Comparison of ENCODE assay signal across 11 mouse cellular contexts in genomic region chr2:57614587-57614991, GRCm38 (mm10).
DNase-seq lines count a peak whose midpoint lies in the region; ATAC-seq and TF ChIP-seq lines count a peak whose summit lies in the region.
"Had no signal": no experiment of that assay in that cellular context is flagged by ENCODE, and none has a peak within 500 bp of the region (broad histone marks: within the 10 kb centered on the region; RNA-seq: fewer than 3 reads in every experiment).

No protein-coding gene starts in this region.

- H3K4me1 ChIP-seq in stomach, embryonic 16.5 days (ENCODE audit: control insufficient read depth, insufficient read depth, low read length), result peaks cover 2% of the 10 kb centered on the region; the same call in 1 of the 2 replicates
- no peaks in the 10 kb centered on the region for H3K4me1 ChIP-seq in stomach, postnatal 0 days (replicated peaks; ENCODE audit: control insufficient read depth, insufficient read depth)
- H3K4me1 ChIP-seq in forebrain, postnatal 0 days (ENCODE audit: insufficient read depth), result 0 out of 2 replicates have a peak, but pooled peaks cover 5% of the 10 kb centered on the region
- peaks cover 28% of the 10 kb centered on the region for H3K4me1 ChIP-seq in midbrain, embryonic 13.5 days (replicated peaks)
- H3K4me1 ChIP-seq in intestine, postnatal 0 days (replicated peaks; ENCODE audit: control insufficient read depth, insufficient read depth, low read length), result no peaks in the 10 kb centered on the region
- H3K4me1 ChIP-seq: liver, embryonic 15.5 days had no signal

- 60% methylated on average over 12 of the region's 12 CpGs for WGBS in stomach, embryonic 16.5 days
- 52% methylated on average over 12 of the region's 12 CpGs for WGBS in stomach, postnatal 0 days
- 16% methylated on average over 12 of the region's 12 CpGs for WGBS in forebrain, postnatal 0 days
- 22% methylated on average over 12 of the region's 12 CpGs for WGBS in midbrain, embryonic 13.5 days
- 73% methylated on average over 12 of the region's 12 CpGs for WGBS in intestine, postnatal 0 days

- no peaks in the 10 kb centered on the region for H3K36me3 ChIP-seq in stomach, embryonic 16.5 days (ENCODE audit: control insufficient read depth, insufficient read depth, low read length)
- no peaks in the 10 kb centered on the region for H3K36me3 ChIP-seq in stomach, postnatal 0 days (ENCODE audit: control insufficient read depth, insufficient read depth, low read length)
- no peaks in the 10 kb centered on the region for H3K36me3 ChIP-seq in forebrain, postnatal 0 days (ENCODE audit: insufficient read depth)
- H3K36me3 ChIP-seq in midbrain, embryonic 13.5 days, result no peaks in the 10 kb centered on the region
- no peaks in the 10 kb centered on the region for H3K36me3 ChIP-seq in intestine, postnatal 0 days (ENCODE audit: control insufficient read depth, insufficient read depth)
- H3K36me3 ChIP-seq: embryonic facial prominence, embryonic 12.5 days; liver, embryonic 15.5 days had no signal

- no peak for TF ChIP-seq EP300 in stomach, postnatal 0 days (optimal IDR thresholded peaks at IDR 0.05)

- H3K27ac ChIP-seq in stomach, embryonic 16.5 days (ENCODE audit: low read length), result no peak overlapping the region
- H3K27ac ChIP-seq in stomach, postnatal 0 days (replicated peaks), result no peak overlapping the region
- no peak overlapping the region for H3K27ac ChIP-seq in forebrain, postnatal 0 days (ENCODE audit: low read depth, low read length)
- peak overlapping the region; percentile 52 for H3K27ac ChIP-seq in midbrain, embryonic 13.5 days
- H3K27ac ChIP-seq in intestine, postnatal 0 days (ENCODE audit: low read depth, low read length), result no peak overlapping the region
- H3K27ac ChIP-seq: embryonic facial prominence, embryonic 12.5 days; liver, embryonic 15.5 days had no signal

- DNase-seq in stomach, postnatal 0 days (ENCODE audit: low spot score), result no peak
- peak; percentile 65 for DNase-seq in forebrain, postnatal 0 days
- no peak for DNase-seq in spleen, postnatal 10 days (ENCODE audit: low spot score in 2 of 2)
- DNase-seq in heart, adult 9 months (ENCODE audit: low spot score in 2 of 2), result no peak
- DNase-seq: right cerebral cortex, postnatal 14 days; thymus, adult 18-20 months had no signal

- H3K4me2 ChIP-seq in stomach, embryonic 16.5 days (ENCODE audit: low read depth, low read length), result peak overlapping the region; percentile 19; the same call in 1 of the 2 replicates
- H3K4me2 ChIP-seq in stomach, postnatal 0 days (replicated peaks; ENCODE audit: low read depth), result no peak overlapping the region
- peak overlapping the region; percentile 59 for H3K4me2 ChIP-seq in forebrain, postnatal 0 days (ENCODE audit: low read depth)
- peak overlapping the region; percentile 49 for H3K4me2 ChIP-seq in midbrain, embryonic 13.5 days (replicated peaks)
- no peak overlapping the region for H3K4me2 ChIP-seq in intestine, postnatal 0 days (replicated peaks; ENCODE audit: low read depth)
- H3K4me2 ChIP-seq: embryonic facial prominence, embryonic 12.5 days; liver, embryonic 15.5 days had no signal

- H3K4me3 ChIP-seq in stomach, embryonic 16.5 days (replicated peaks; ENCODE audit: low read length), result no peak overlapping the region
- no peak overlapping the region for H3K4me3 ChIP-seq in stomach, postnatal 0 days (ENCODE audit: low read depth, low read length)
- H3K4me3 ChIP-seq in forebrain, postnatal 0 days (ENCODE audit: low read depth, low read length), result peak overlapping the region; percentile 36
- H3K4me3 ChIP-seq in midbrain, embryonic 13.5 days (replicated peaks), result peak overlapping the region; percentile 16
- no peak overlapping the region for H3K4me3 ChIP-seq in intestine, postnatal 0 days (ENCODE audit: low read depth, low read length)
- H3K4me3 ChIP-seq: embryonic facial prominence, embryonic 12.5 days; liver, embryonic 15.5 days had no signal

- H3K27me3 ChIP-seq in stomach, embryonic 16.5 days (ENCODE audit: control insufficient read depth, insufficient read depth, low read length), result no peaks in the 10 kb centered on the region
- no peaks in the 10 kb centered on the region for H3K27me3 ChIP-seq in stomach, postnatal 0 days (ENCODE audit: control insufficient read depth, insufficient read depth, low read length)
- no peaks in the 10 kb centered on the region for H3K27me3 ChIP-seq in forebrain, postnatal 0 days (ENCODE audit: insufficient read depth, low read length)
- H3K27me3 ChIP-seq in midbrain, embryonic 13.5 days, result peaks cover 4% of the 10 kb centered on the region; the same call in 1 of the 2 replicates
- H3K27me3 ChIP-seq in intestine, postnatal 0 days (replicated peaks; ENCODE audit: control insufficient read depth, insufficient read depth, low read length), result no peaks in the 10 kb centered on the region
- H3K27me3 ChIP-seq: embryonic facial prominence, embryonic 12.5 days; liver, embryonic 15.5 days had no signal

- H3K9ac ChIP-seq in stomach, embryonic 16.5 days (ENCODE audit: low read length), result no peak overlapping the region
- H3K9ac ChIP-seq in stomach, postnatal 0 days (ENCODE audit: low read length), result no peak overlapping the region
- H3K9ac ChIP-seq in forebrain, postnatal 0 days, result peak overlapping the region; percentile 43
- no peak overlapping the region for H3K9ac ChIP-seq in midbrain, embryonic 13.5 days (replicated peaks)
- H3K9ac ChIP-seq in intestine, postnatal 0 days (ENCODE audit: low read depth, low read length), result no peak overlapping the region
- H3K9ac ChIP-seq: embryonic facial prominence, embryonic 12.5 days; liver, embryonic 15.5 days had no signal

- no peaks in the 10 kb centered on the region for H3K9me3 ChIP-seq in stomach, embryonic 16.5 days (replicated peaks; ENCODE audit: control insufficient read depth, low read length)
- no peaks in the 10 kb centered on the region for H3K9me3 ChIP-seq in stomach, postnatal 0 days (ENCODE audit: control insufficient read depth, low read length)
- H3K9me3 ChIP-seq in forebrain, postnatal 0 days (ENCODE audit: low read length), result no peaks in the 10 kb centered on the region
- H3K9me3 ChIP-seq in midbrain, embryonic 13.5 days, result no peaks in the 10 kb centered on the region
- H3K9me3 ChIP-seq in intestine, postnatal 0 days (ENCODE audit: control insufficient read depth), result no peaks in the 10 kb centered on the region
- H3K9me3 ChIP-seq: embryonic facial prominence, embryonic 12.5 days; liver, embryonic 15.5 days had no signal

- TF ChIP-seq CTCF in stomach, postnatal 0 days (IDR thresholded peaks at IDR 0.05; ENCODE audit: low read depth), result no peak
- TF ChIP-seq CTCF in forebrain, postnatal 0 days (IDR thresholded peaks at IDR 0.05; ENCODE audit: low read depth), result no peak
- no peak for TF ChIP-seq CTCF in intestine, postnatal 0 days (IDR thresholded peaks at IDR 0.05; ENCODE audit: low read depth)

- ATAC-seq in stomach, embryonic 16.5 days (ENCODE audit: insufficient read depth, low FRiP score), result no peak
- no peak for ATAC-seq in stomach, postnatal 0 days (ENCODE audit: low FRiP score, low TSS enrichment)
- ATAC-seq in forebrain, postnatal 0 days, result peak; percentile 59
- peak; percentile 70 for ATAC-seq in midbrain, embryonic 13.5 days
- ATAC-seq in intestine, postnatal 0 days, result no peak

Comparison
In these comparisons a context has a peak if more than half of its experiments do, and no peak if none do; other contexts are left out.
1. H3K4me2 ChIP-seq: peak in stomach, embryonic 16.5 days (single experiment), forebrain, postnatal 0 days (single experiment) and midbrain, embryonic 13.5 days (single experiment); none in stomach, postnatal 0 days (single experiment) and intestine, postnatal 0 days (single experiment).
2. ATAC-seq: peak in forebrain, postnatal 0 days (single experiment) and midbrain, embryonic 13.5 days (single experiment); none in stomach, embryonic 16.5 days (single experiment), stomach, postnatal 0 days (single experiment) and intestine, postnatal 0 days (single experiment).
3. H3K4me3 ChIP-seq: peak in forebrain, postnatal 0 days (single experiment) and midbrain, embryonic 13.5 days (single experiment); none in stomach, embryonic 16.5 days (single experiment), stomach, postnatal 0 days (single experiment) and intestine, postnatal 0 days (single experiment).